Mouse (Mus musculus) cortical plate, adult 2 months (tissue): ENCODE results near the gene Anks1.

ENCODE experiments used
- CTCF ChIP-seq: fragments of 200-500 bp; IDR thresholded peaks from 2 replicates; pipeline ENCODE4 v1.5.1; 2011; ENCODE audit warnings: mild to moderate bottlenecking, control low read depth, low read length; ENCODE audit not compliant: insufficient read depth; ENCODE audit errors: extremely low read depth
- POLR2A ChIP-seq: fragments of 200-500 bp; IDR thresholded peaks from 2 replicates; pipeline ENCODE4 v1.6.1; 2011; ENCODE audit warnings: mild to moderate bottlenecking, low read length, control low read depth; ENCODE audit not compliant: insufficient read depth; ENCODE audit errors: extremely low read depth

DNA sequence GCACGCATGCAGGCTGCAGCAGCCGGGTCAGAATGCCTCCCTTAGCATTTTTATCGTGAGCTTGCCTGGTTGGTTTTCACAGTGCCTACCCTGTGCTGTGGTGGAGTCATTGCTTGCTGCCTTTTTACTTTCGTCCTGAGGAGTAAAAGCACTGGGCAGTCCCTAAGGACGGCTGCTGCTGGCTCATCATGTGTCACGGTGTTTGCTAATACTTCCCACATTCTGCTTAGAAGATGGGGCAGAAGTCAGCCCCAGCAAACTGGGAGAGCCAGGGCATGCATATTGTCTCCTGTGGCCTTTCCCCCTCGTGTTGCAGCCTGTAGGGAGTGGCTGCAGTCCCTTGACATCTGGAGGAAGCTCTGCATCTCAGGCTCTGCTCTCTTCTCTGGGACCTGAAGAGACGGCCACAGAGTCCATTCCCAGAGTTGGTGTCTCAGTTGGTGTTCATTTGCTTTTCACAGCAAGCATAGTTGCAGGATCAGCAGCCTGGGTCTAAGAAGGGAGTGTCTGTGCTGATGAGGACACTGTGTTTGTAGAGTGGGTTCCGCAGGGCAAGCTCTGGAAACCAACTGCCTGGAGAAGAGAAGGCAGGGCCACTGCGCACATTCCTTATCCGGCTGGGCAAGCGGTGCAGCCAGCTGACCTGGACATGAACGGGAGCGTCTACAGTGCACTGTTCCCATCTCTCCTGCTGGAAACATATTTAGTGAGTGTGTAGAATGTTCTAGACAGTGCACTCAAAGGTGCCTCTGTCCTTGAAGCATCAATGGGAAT, 45.7 kb downstream of the Anks1 start:
- TF ChIP-seq POLR2A (no peak), CTCF (no peak)
